Mouse (Mus musculus) neural tube, embryonic 15.5 days (tissue): ENCODE data around the gene 1700024B05Rik. TPM values are rescaled to one million over a fixed set of nuclear protein-coding genes. Genes with fewer than 3 reads are reported as not detected.
"Not testable (repeated sequence)": the region's sequence is repeated elsewhere in the genome, so short reads cannot be mapped to it uniquely, and the experiment has no call there.

Experiments used
- ATAC-seq: fragments of 200-750 bp; cut with Nextera tagmentation; 2 replicates; pipeline ENCODE4 v1.8.0; 2017; ENCODE audit warnings: mild to moderate bottlenecking, moderate TSS enrichment, moderate library complexity; ENCODE audit not compliant: low FRiP score
- H3K27ac ChIP-seq: fragments of 300-500 bp; sonication (generic); replicated peaks from 2 replicates; pipeline ENCODE4 v1.5.1; 2015; ENCODE audit warnings: mild to moderate bottlenecking, inconsistent platforms
- H3K27me3 ChIP-seq: fragments of 300-500 bp; sonication (generic); replicated peaks from 2 replicates; pipeline ENCODE4 v1.6.1; 2015; ENCODE audit warnings: inconsistent platforms
- H3K36me3 ChIP-seq: fragments of 300-500 bp; sonication (generic); 2 replicates; pipeline ENCODE4 v1.6.1; 2015; ENCODE audit warnings: inconsistent platforms
- H3K4me1 ChIP-seq: fragments of 300-500 bp; sonication (generic); 2 replicates; pipeline ENCODE4 v1.6.1; 2015; ENCODE audit warnings: inconsistent platforms
- H3K4me2 ChIP-seq: fragments of 300-500 bp; sonication (generic); 2 replicates; pipeline ENCODE4 v1.6.1; 2015; ENCODE audit warnings: inconsistent platforms, mild to moderate bottlenecking, moderate library complexity
- H3K4me3 ChIP-seq: fragments of 300-500 bp; sonication (generic); replicated peaks from 2 replicates; pipeline ENCODE4 v1.5.1; 2015; ENCODE audit warnings: mild to moderate bottlenecking, inconsistent platforms
- H3K9ac ChIP-seq: fragments of 300-500 bp; sonication (generic); replicated peaks from 2 replicates; pipeline ENCODE4 v1.6.1; 2015; ENCODE audit warnings: mild to moderate bottlenecking, inconsistent platforms
- H3K9me3 ChIP-seq: fragments of 300-500 bp; sonication (generic); replicated peaks from 2 replicates; pipeline ENCODE4 v1.6.1; 2016; ENCODE audit warnings: inconsistent platforms
- WGBS: fragments of 180-500 bp; shearing (Covaris S2); methylation state at CpG from one replicate; pipeline ENCODE4 v1.1.7; 2015; ENCODE audit warnings: mixed read lengths; 5-methylcytosine and 5-hydroxymethylcytosine counted together
- polyA plus RNA-seq: library from polyadenylated mRNA; unstranded; fragments of >200 nt; fragmentation: Nextera tagmentation; extraction: Ambion mirVana; gene quantifications from 2 replicates; pipeline ENCODE4 v1.2.1, GENCODE M21; 2015

Gene 1700024B05Rik
- polyA plus RNA-seq: not detected in 2 replicates

- H3K27ac ChIP-seq, H3K4me2 ChIP-seq, ATAC-seq, H3K4me3 ChIP-seq, H3K9me3 ChIP-seq, H3K36me3 ChIP-seq, H3K4me1 ChIP-seq, H3K9ac ChIP-seq, H3K27me3 ChIP-seq: not testable (repeated sequence)
- 73% methylated on average over 2 of the region's 2 CpGs for WGBS
Observed at GRCm38 (mm10) chr14:41943695-41944094, at the start of gene 1700024B05Rik. Gene 1700024B05Rik (plus strand): TSS chr14:41943995.

GRCm38 (mm10) chr14:41907190-41907589 lies 36.6 kb upstream of the 1700024B05Rik start, which contains the start of gene Gm7980:
Gene Gm7980 (minus strand): TSS chr14:41907290.
- not testable (repeated sequence) for H3K27me3 ChIP-seq, H3K9me3 ChIP-seq, H3K4me2 ChIP-seq, H3K9ac ChIP-seq, H3K36me3 ChIP-seq, H3K27ac ChIP-seq, H3K4me1 ChIP-seq, ATAC-seq, H3K4me3 ChIP-seq
- WGBS: no CpG with 5 or more reads among the region's 2 CpGs

GRCm38 (mm10) chr14:41924649-41925048 lies 19.1 kb upstream of the 1700024B05Rik start, which contains the start of gene 1700049E17Rik1:
Gene 1700049E17Rik1 (plus strand): TSS chr14:41924949.
- not testable (repeated sequence) for H3K27me3 ChIP-seq, ATAC-seq, H3K4me2 ChIP-seq, H3K9ac ChIP-seq, H3K9me3 ChIP-seq, H3K36me3 ChIP-seq, H3K4me1 ChIP-seq, H3K4me3 ChIP-seq, H3K27ac ChIP-seq
- WGBS: no CpG with 5 or more reads among the region's 1 CpGs

- not testable (repeated sequence) for H3K36me3 ChIP-seq, ATAC-seq, H3K4me2 ChIP-seq, H3K9ac ChIP-seq, H3K4me3 ChIP-seq, H3K27me3 ChIP-seq, H3K27ac ChIP-seq, H3K4me1 ChIP-seq, H3K9me3 ChIP-seq
- 71% methylated on average over 4 of the region's 4 CpGs for WGBS
Observed at GRCm38 (mm10) chr14:41964095-41964494, 20.3 kb downstream of the 1700024B05Rik start.

GRCm38 (mm10) chr14:41967827-41968226 lies 24.0 kb downstream of the 1700024B05Rik start, which contains the start of gene Gm6401:
Gene Gm6401 (minus strand): TSS chr14:41967927.
- H3K4me1 ChIP-seq, H3K4me2 ChIP-seq, H3K9me3 ChIP-seq, ATAC-seq, H3K36me3 ChIP-seq, H3K27ac ChIP-seq, H3K9ac ChIP-seq, H3K27me3 ChIP-seq, H3K4me3 ChIP-seq: not testable (repeated sequence)
- WGBS: 86% methylated on average over 1 of the region's 1 CpGs

- not testable (repeated sequence) for H3K4me3 ChIP-seq, ATAC-seq
- 74% methylated on average over 3 of the region's 3 CpGs for WGBS
Observed at GRCm38 (mm10) chr14:41968596-41968995, 24.8 kb downstream of the 1700024B05Rik start.

GRCm38 (mm10) chr14:41983225-41983624 lies 39.4 kb downstream of the 1700024B05Rik start, which contains the start of gene Gm3543:
Gene Gm3543 (minus strand): TSS chr14:41983325.
- H3K27ac ChIP-seq, H3K4me3 ChIP-seq, H3K9ac ChIP-seq, H3K4me2 ChIP-seq, H3K9me3 ChIP-seq, ATAC-seq, H3K27me3 ChIP-seq, H3K4me1 ChIP-seq, H3K36me3 ChIP-seq: not testable (repeated sequence)
- WGBS: 38% methylated on average over 1 of the region's 1 CpGs

More at GRCm38 (mm10) chr14:41968596-41968995, 24.8 kb downstream of the 1700024B05Rik start:
- H3K27me3 ChIP-seq, H3K36me3 ChIP-seq, H3K4me2 ChIP-seq, H3K4me1 ChIP-seq, H3K9ac ChIP-seq, H3K27ac ChIP-seq, H3K9me3 ChIP-seq: not testable (repeated sequence)

Other genes starting within 250 kb of the 1700024B05Rik start
- not detected in 2 replicates for gene Gm8068, start 242.1 kb upstream of the 1700024B05Rik start, polyA plus RNA-seq
- not detected in 2 replicates for gene Gm7929, start 193.4 kb upstream of the 1700024B05Rik start, polyA plus RNA-seq
- gene Gm47189, start 171.6 kb upstream of the 1700024B05Rik start, polyA plus RNA-seq: not detected in 2 replicates
- gene Gm7980, start 36.7 kb upstream of the 1700024B05Rik start, polyA plus RNA-seq: not detected in 2 replicates
- not detected in 2 replicates for gene 1700049E17Rik1, start 19.0 kb upstream of the 1700024B05Rik start, polyA plus RNA-seq
- gene Gm6401, start 23.9 kb downstream of the 1700024B05Rik start, polyA plus RNA-seq: not detected in 2 replicates
- gene Gm3543, start 39.3 kb downstream of the 1700024B05Rik start, polyA plus RNA-seq: not detected in 2 replicates
- gene Gm7951, start 173.4 kb downstream of the 1700024B05Rik start, polyA plus RNA-seq: not detected in 2 replicates
- gene Gm17027, start 218.6 kb downstream of the 1700024B05Rik start, polyA plus RNA-seq: not detected in 2 replicates
- gene Gm3573, start 246.8 kb downstream of the 1700024B05Rik start, polyA plus RNA-seq: not detected in 2 replicates